Mouse (Mus musculus) liver, embryonic 11.5 days (tissue): ENCODE data around the gene Akip1. TPM values are rescaled to one million over a fixed set of nuclear protein-coding genes. Genes with fewer than 3 reads are reported as not detected.
A peak's percentile ranks its signal among the peaks of the same experiment; 100 is the strongest.

Source experiments
- ATAC-seq: fragments of 200-750 bp; cut with Nextera tagmentation; replicated peaks from 2 replicates; pipeline ENCODE4 v1.8.0; 2017; ENCODE audit warnings: moderate number of reproducible peaks, mild to moderate bottlenecking, moderate TSS enrichment, moderate library complexity; ENCODE audit not compliant: low FRiP score
- DNase-seq: peaks from one replicate; pipeline ENCODE4 v3.0.0-alpha.2; 2017; ENCODE audit warnings: low spot score
- H3K27ac ChIP-seq: fragments of 300-500 bp; sonication (generic); 2 replicates; pipeline ENCODE4 v1.5.1; 2014; ENCODE audit warnings: mild to moderate bottlenecking, low read depth, low read length, control low read depth
- H3K27me3 ChIP-seq: fragments of 300-500 bp; sonication (generic); replicated peaks from 2 replicates; pipeline ENCODE4 v1.6.1; 2014; ENCODE audit warnings: low read length, mixed read lengths; ENCODE audit not compliant: control insufficient read depth, insufficient read depth
- H3K36me3 ChIP-seq: fragments of 300-500 bp; sonication (generic); 2 replicates; pipeline ENCODE4 v1.6.1; 2014; ENCODE audit warnings: mild to moderate bottlenecking, low read length, moderate library complexity, mixed read lengths; ENCODE audit not compliant: control insufficient read depth, insufficient read depth
- H3K4me1 ChIP-seq: fragments of 300-500 bp; sonication (generic); replicated peaks from 2 replicates; pipeline ENCODE4 v1.6.1; 2014; ENCODE audit warnings: low read length, mixed read lengths; ENCODE audit not compliant: control insufficient read depth, insufficient read depth
- H3K4me2 ChIP-seq: fragments of 300-500 bp; sonication (generic); 2 replicates; pipeline ENCODE4 v1.6.1; 2014; ENCODE audit warnings: mild to moderate bottlenecking, control low read depth, moderate library complexity
- H3K4me3 ChIP-seq: fragments of 300-500 bp; sonication (generic); 2 replicates; pipeline ENCODE4 v1.5.1; 2014; ENCODE audit warnings: low read depth, low read length, control low read depth
- H3K9ac ChIP-seq: fragments of 300-500 bp; sonication (generic); 2 replicates; pipeline ENCODE4 v1.6.1; 2014; ENCODE audit warnings: low read depth, low read length, control low read depth
- H3K9me3 ChIP-seq: fragments of 300-500 bp; sonication (generic); 2 replicates; pipeline ENCODE4 v1.6.1; 2016; ENCODE audit warnings: low read length, inconsistent platforms, mixed read lengths; ENCODE audit not compliant: control insufficient read depth
- WGBS: fragments of 180-500 bp; shearing (Covaris S2); extraction: QIAGEN DNeasy Blood & Tissue Kit; methylation state at CpG from one replicate; pipeline ENCODE4 v1.1.7; 2014; 5-methylcytosine and 5-hydroxymethylcytosine counted together
- polyA plus RNA-seq: library from polyadenylated mRNA; unstranded; fragments of >200 nt; fragmentation: Nextera tagmentation; extraction: Ambion mirVana; gene quantifications from 2 replicates; pipeline ENCODE4 v1.2.1, GENCODE M21; 2014

The Akip1 gene
- polyA plus RNA-seq, 1 experiment from 2014 or later, result 54.9 TPM

- DNase-seq, result no peak
- WGBS, result 3% methylated on average over 13 of the region's 13 CpGs
- Histone ChIP-seq H3K9me3 (no peaks in the 10 kb centered on the region), H3K4me3 (peak overlapping the region; percentile 76), H3K4me1 (peaks cover 7% of the 10 kb centered on the region; the same call in 1 of the 2 replicates), H3K27me3 (no peaks in the 10 kb centered on the region), H3K27ac (peak overlapping the region; percentile 67), H3K9ac (peak overlapping the region; percentile 87), H3K36me3 (no peaks in the 10 kb centered on the region), H3K4me2 (peak overlapping the region; percentile 92)
- ATAC-seq, result peak; percentile 22
Measured at GRCm38 (mm10) chr7:109751427-109752007, 48.0 kb downstream of the Akip1 start.

DNA sequence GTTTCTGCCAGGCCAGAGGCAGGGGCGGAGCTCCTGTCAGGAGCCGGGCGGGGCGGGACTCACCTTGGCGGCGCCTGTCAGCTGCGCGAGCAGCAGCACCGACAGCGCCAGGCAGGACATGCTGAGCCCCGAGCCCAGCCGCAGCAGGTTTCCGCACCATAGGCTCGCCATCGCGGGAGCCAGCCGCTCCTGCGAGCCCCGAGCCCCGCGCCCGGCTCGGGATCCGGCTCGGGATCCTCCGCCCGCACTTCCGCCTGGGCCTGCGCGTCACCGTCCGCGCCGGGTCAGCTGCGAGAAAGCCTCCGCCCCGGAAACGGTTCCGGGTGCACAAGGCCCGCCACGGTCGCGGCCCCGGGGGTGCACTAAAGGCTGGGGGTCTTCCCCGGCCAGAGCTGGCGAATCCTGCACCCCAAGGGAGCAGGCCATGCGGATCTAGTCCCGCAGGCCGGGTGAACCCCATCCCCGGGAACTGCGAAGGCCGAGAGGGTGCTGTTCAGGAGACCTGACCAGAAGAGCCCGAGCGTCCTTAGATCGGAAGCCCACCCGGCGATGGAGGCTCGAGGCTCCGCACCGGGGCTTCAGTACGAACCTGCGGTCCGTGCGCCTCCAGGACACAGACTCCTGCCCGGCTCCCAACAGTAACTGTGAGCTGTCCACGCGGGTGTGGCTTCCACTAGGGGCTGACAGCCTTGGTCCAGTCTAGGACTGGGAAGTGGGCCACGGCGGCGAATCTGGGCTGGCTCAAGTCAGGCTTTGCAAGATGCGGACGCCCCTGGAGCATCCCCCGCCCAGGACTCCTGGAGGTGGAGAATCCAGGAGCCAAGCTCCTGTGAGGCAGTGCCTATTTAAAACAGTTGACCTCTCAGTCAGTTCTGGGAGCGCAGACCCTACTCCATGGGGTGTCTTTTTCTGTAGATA is 48.8 kb downstream of the Akip1 start, which contains the start of gene Tmem9b:
TSS of gene Tmem9b (minus strand) at position 868 of the 918 bp plus-strand sequence.
- H3K27me3 ChIP-seq, result no peaks in the 10 kb centered on the region
- peak within 1 kb of the TSS; percentile 87 for H3K9ac ChIP-seq
- H3K4me3 ChIP-seq, result peak within 1 kb of the TSS; percentile 76
- H3K4me2 ChIP-seq, result peak within 1 kb of the TSS; percentile 92
- H3K4me1 ChIP-seq, result peaks cover 7% of the 10 kb centered on the region; the same call in 1 of the 2 replicates
- no peaks in the 10 kb centered on the region for H3K36me3 ChIP-seq
- under 1% methylated on average over 74 of the region's 74 CpGs for WGBS
- H3K9me3 ChIP-seq, result no peaks in the 10 kb centered on the region
- H3K27ac ChIP-seq, result peak within 1 kb of the TSS; percentile 67
- peak; percentile 88 for ATAC-seq
- DNase-seq, result peak; percentile 88

GRCm38 (mm10) chr7:109754034-109754433 is 50.5 kb downstream of the Akip1 start:
- 87% methylated on average over 8 of the region's 8 CpGs for WGBS
- Histone ChIP-seq H3K36me3 (no peaks in the 10 kb centered on the region), H3K4me3 (no peak overlapping the region), H3K4me1 (peaks cover 7% of the 10 kb centered on the region; the same call in 1 of the 2 replicates), H3K9ac (no peak overlapping the region), H3K4me2 (no peak overlapping the region), H3K9me3 (no peaks in the 10 kb centered on the region), H3K27me3 (no peaks in the 10 kb centered on the region), H3K27ac (no peak overlapping the region)
- DNase-seq, result no peak
- ATAC-seq, result no peak

GRCm38 (mm10) chr7:109756291-109756690 is 52.8 kb downstream of the Akip1 start:
- Histone ChIP-seq H3K36me3 (no peaks in the 10 kb centered on the region), H3K4me1 (peaks cover 5% of the 10 kb centered on the region; the same call in 1 of the 2 replicates), H3K27ac (no peak overlapping the region), H3K9ac (no peak overlapping the region), H3K4me2 (no peak overlapping the region), H3K4me3 (no peak overlapping the region), H3K27me3 (no peaks in the 10 kb centered on the region), H3K9me3 (no peaks in the 10 kb centered on the region)
- ATAC-seq (no peak), DNase-seq (no peak)
- WGBS, result 85% methylated on average over 3 of the region's 3 CpGs

Other genes with a start within 250 kb of the Akip1 start
- gene Trim66, start 195.6 kb upstream of the Akip1 start, polyA plus RNA-seq, result 0.01 and 0.11 TPM in 2 replicates
- gene Rpl27a, start 184.5 kb upstream of the Akip1 start, polyA plus RNA-seq, result 184 and 208 TPM in 2 replicates
- gene St5, start 85 bp upstream of the Akip1 start, polyA plus RNA-seq, result 38.7 and 38.8 TPM in 2 replicates
- gene BC051019, start 20.2 kb downstream of the Akip1 start, polyA plus RNA-seq, result 0.10 and 0.47 TPM in 2 replicates
- gene Ascl3, start 28.0 kb downstream of the Akip1 start, polyA plus RNA-seq, result not detected in 2 replicates
- gene Tmem9b, start 49.2 kb downstream of the Akip1 start, polyA plus RNA-seq, result 51.0 and 57.2 TPM in 2 replicates
- 0.30 and 0.52 TPM in 2 replicates for gene Nrip3, start 78.3 kb downstream of the Akip1 start, polyA plus RNA-seq
- 0.38 and 0.44 TPM in 2 replicates for gene Scube2, start 162.0 kb downstream of the Akip1 start, polyA plus RNA-seq